28 mouse cellular contexts compared by ENCODE assay signal in genomic region chr17:43075100-43075499, GRCm38 (mm10). TPM values are rescaled to one million over a fixed set of nuclear protein-coding genes. Genes with fewer than 3 reads are reported as not detected.
A peak's percentile ranks its signal among the peaks of the same experiment; 100 is the strongest.
DNase-seq lines count a peak whose midpoint lies in the region; ATAC-seq lines count a peak whose summit lies in the region.
"Had no signal": no experiment of that assay in that cellular context is flagged by ENCODE, and none has a peak within 500 bp of the region (broad histone marks: within the 10 kb centered on the region; RNA-seq: fewer than 3 reads in every experiment).

No protein-coding gene starts in this region.

- WGBS in liver, embryonic 12.5 days (ENCODE audit: insufficient replicate concordance): 83% methylated on average over 8 of the region's 8 CpGs
- 90% methylated on average over 8 of the region's 8 CpGs for WGBS in liver, embryonic 11.5 days
- 67% methylated on average over 8 of the region's 8 CpGs for WGBS in stomach, embryonic 15.5 days

- H3K27me3 ChIP-seq in liver, embryonic 12.5 days (replicated peaks): no peaks in the 10 kb centered on the region
- no peaks in the 10 kb centered on the region for H3K27me3 ChIP-seq in liver, embryonic 11.5 days (replicated peaks; ENCODE audit: control insufficient read depth, insufficient read depth, low read length)
- H3K27me3 ChIP-seq in stomach, embryonic 15.5 days (replicated peaks): no peaks in the 10 kb centered on the region
- H3K27me3 ChIP-seq: embryonic facial prominence, embryonic 15.5 days; forebrain, embryonic 12.5 days; hindbrain, embryonic 12.5 days; limb, embryonic 12.5 days; midbrain, embryonic 13.5 days; neural tube, embryonic 13.5 days had no signal

- H3K36me3 ChIP-seq in liver, embryonic 12.5 days: peaks cover 59% of the 10 kb centered on the region
- peaks cover 4% of the 10 kb centered on the region; the same call in 1 of the 2 replicates for H3K36me3 ChIP-seq in liver, embryonic 11.5 days (ENCODE audit: control insufficient read depth, insufficient read depth, low read length)
- H3K36me3 ChIP-seq in stomach, embryonic 15.5 days: no peaks in the 10 kb centered on the region
- H3K36me3 ChIP-seq: embryonic facial prominence, embryonic 15.5 days; limb, embryonic 12.5 days had no signal

- peaks cover 69% of the 10 kb centered on the region for H3K4me1 ChIP-seq in liver, embryonic 12.5 days
- H3K4me1 ChIP-seq in liver, embryonic 11.5 days (replicated peaks; ENCODE audit: control insufficient read depth, insufficient read depth, low read length): peaks cover 23% of the 10 kb centered on the region
- peaks cover 21% of the 10 kb centered on the region; the same call in 1 of the 2 replicates for H3K4me1 ChIP-seq in stomach, embryonic 15.5 days

- H3K27ac ChIP-seq in liver, embryonic 12.5 days: peak overlapping the region; percentile 78
- no peak overlapping the region for H3K27ac ChIP-seq in liver, embryonic 11.5 days (ENCODE audit: low read depth, low read length)
- H3K27ac ChIP-seq in stomach, embryonic 15.5 days: peak overlapping the region; percentile 63; the same call in 1 of the 2 replicates
- H3K27ac ChIP-seq: embryonic facial prominence, embryonic 10.5 days; embryonic facial prominence, embryonic 15.5 days; forebrain, embryonic 12.5 days; left cerebral cortex, adult 2 months; limb, embryonic 12.5 days; macrophage; midbrain, embryonic 13.5 days; neural tube, embryonic 13.5 days had no signal

- no peak overlapping the region for H3K4me3 ChIP-seq in liver, embryonic 12.5 days
- no peak overlapping the region for H3K4me3 ChIP-seq in liver, embryonic 11.5 days (ENCODE audit: low read depth, low read length)
- no peak overlapping the region for H3K4me3 ChIP-seq in stomach, embryonic 15.5 days (replicated peaks)
- H3K4me3 ChIP-seq: embryonic facial prominence, embryonic 10.5 days; embryonic facial prominence, embryonic 15.5 days; forebrain, embryonic 12.5 days; hindbrain, embryonic 12.5 days; left cerebral cortex, adult 2 months; limb, embryonic 12.5 days; midbrain, embryonic 13.5 days; neural tube, embryonic 13.5 days had no signal

- ATAC-seq in liver, embryonic 12.5 days: no peak
- ATAC-seq in liver, embryonic 11.5 days (replicated peaks; ENCODE audit: low FRiP score): no peak
- no peak for ATAC-seq in stomach, embryonic 15.5 days (ENCODE audit: insufficient read depth, low FRiP score, low read depth)
- ATAC-seq: forebrain, postnatal 0 days; intestine, embryonic 16.5 days; midbrain, embryonic 13.5 days had no signal

- H3K9ac ChIP-seq in liver, embryonic 12.5 days: no peak overlapping the region
- no peak overlapping the region for H3K9ac ChIP-seq in liver, embryonic 11.5 days (ENCODE audit: low read depth, low read length)
- H3K9ac ChIP-seq in stomach, embryonic 15.5 days: no peak overlapping the region
- H3K9ac ChIP-seq: embryonic facial prominence, embryonic 15.5 days; forebrain, embryonic 12.5 days; forebrain, postnatal 0 days; limb, embryonic 12.5 days; lung, embryonic 14.5 days; midbrain, embryonic 13.5 days; neural tube, embryonic 13.5 days had no signal

- no peaks in the 10 kb centered on the region for H3K9me3 ChIP-seq in liver, embryonic 12.5 days (replicated peaks)
- H3K9me3 ChIP-seq in liver, embryonic 11.5 days (ENCODE audit: control insufficient read depth, low read length): no peaks in the 10 kb centered on the region
- no peaks in the 10 kb centered on the region for H3K9me3 ChIP-seq in stomach, embryonic 15.5 days
- H3K9me3 ChIP-seq: embryonic facial prominence, embryonic 10.5 days; embryonic facial prominence, embryonic 15.5 days; forebrain, embryonic 12.5 days; hindbrain, embryonic 12.5 days; limb, embryonic 12.5 days; neural tube, embryonic 13.5 days had no signal

- no peak overlapping the region for H3K4me2 ChIP-seq in liver, embryonic 12.5 days
- H3K4me2 ChIP-seq in liver, embryonic 11.5 days: no peak overlapping the region
- no peak overlapping the region for H3K4me2 ChIP-seq in stomach, embryonic 15.5 days
- H3K4me2 ChIP-seq: embryonic facial prominence, embryonic 15.5 days; forebrain, embryonic 12.5 days; hindbrain, embryonic 12.5 days; limb, embryonic 12.5 days; lung, embryonic 14.5 days; midbrain, embryonic 13.5 days; neural tube, embryonic 13.5 days had no signal

- DNase-seq in heart, adult 9 months (ENCODE audit: low spot score in 2 of 2): peak; percentile 10 to 54
- no peak for DNase-seq in heart, postnatal 4 days
- no peak for DNase-seq in liver, embryonic 11.5 days (ENCODE audit: low spot score)
- DNase-seq in retina, embryonic 14.5 days (ENCODE audit: low spot score): peak; percentile 64
- no peak for DNase-seq in frontal cortex, adult 2 months (ENCODE audit: extremely low spot score in 1 of 2, low spot score in 1 of 2)
- DNase-seq: adrenal gland, postnatal 25 days; B cell, adult 2 months; cerebellum, adult 11-12 months; cerebellum, adult 9-11 months; forebrain, postnatal 0 days; gastrocnemius, postnatal 14 days; kidney, postnatal 10 days; lung, embryonic 14.5 days; right cerebral cortex, postnatal 25 days; thymus, adult 18-20 months; thymus, postnatal 25 days had no signal

RNA-seq across cellular contexts. Expression of gene Tnfrsf21, which starts 58.7 kb away (rescaled TPM):
- total RNA-seq in heart, postnatal 4 days (2021): 10 to 100 TPM; 12.3 to 12.8 TPM
- 41.9 and 43.1 TPM in 2 replicates for polyA plus RNA-seq in liver, embryonic 12.5 days (2016; fragmentation: Nextera tagmentation; extraction: Ambion mirVana)
- polyA plus RNA-seq in liver, embryonic 11.5 days (2014; fragmentation: Nextera tagmentation; extraction: Ambion mirVana): 30.8 and 36.0 TPM in 2 replicates
- 30.9 and 31.2 TPM in 2 replicates for polyA plus RNA-seq in stomach, embryonic 15.5 days (2015; fragmentation: Nextera tagmentation; extraction: Ambion mirVana)
- polyA plus RNA-seq in frontal cortex, adult 2 months (2012; rRNA removed): 48.3 and 48.4 TPM in 2 replicates

Comparison
In these comparisons a context has a peak if more than half of its experiments do, and no peak if none do; other contexts are left out.
1. DNase-seq: peak in heart, adult 9 months (2 of 2) and retina, embryonic 14.5 days (single experiment); none in heart, postnatal 4 days (single experiment), liver, embryonic 11.5 days (single experiment) and frontal cortex, adult 2 months (0 of 2).